In genomic region chr5:32594358-32594757, GRCm38 (mm10) we compare ENCODE assay signal across 11 mouse cellular contexts. TPM values are rescaled to one million over a fixed set of nuclear protein-coding genes. Genes with fewer than 3 reads are reported as not detected.
DNase-seq lines count a peak whose midpoint lies in the region; ATAC-seq and TF ChIP-seq lines count a peak whose summit lies in the region.
"Had no signal": no experiment of that assay in that cellular context is flagged by ENCODE, and none has a peak within 500 bp of the region (broad histone marks: within the 10 kb centered on the region; RNA-seq: fewer than 3 reads in every experiment).

No protein-coding gene starts in this region.

- no peak overlapping the region for H3K27ac ChIP-seq in lung, embryonic 14.5 days (ENCODE audit: low read depth)
- H3K27ac ChIP-seq in lung, embryonic 15.5 days: peak overlapping the region; percentile 45
- H3K27ac ChIP-seq in stomach, postnatal 0 days (replicated peaks): no peak overlapping the region
- H3K27ac ChIP-seq: forebrain, embryonic 15.5 days; hindbrain, embryonic 15.5 days; liver, embryonic 13.5 days had no signal

- H3K4me2 ChIP-seq in lung, embryonic 14.5 days: no peak overlapping the region
- no peak overlapping the region for H3K4me2 ChIP-seq in lung, embryonic 15.5 days
- no peak overlapping the region for H3K4me2 ChIP-seq in stomach, postnatal 0 days (replicated peaks; ENCODE audit: low read depth)
- H3K4me2 ChIP-seq: forebrain, embryonic 15.5 days; hindbrain, embryonic 15.5 days; liver, embryonic 13.5 days had no signal

- TF ChIP-seq POLR2A in lung, adult 2 months (IDR thresholded peaks at IDR 0.05; ENCODE audit: borderline replicate concordance, extremely low read depth, low read depth, low read length): no peak

- no peak for TF ChIP-seq CTCF in lung, embryonic 14.5 days (IDR thresholded peaks at IDR 0.05; ENCODE audit: low read depth)
- no peak for TF ChIP-seq CTCF in lung, adult 2 months (IDR thresholded peaks at IDR 0.05; ENCODE audit: insufficient read depth, low read length)
- TF ChIP-seq CTCF in stomach, postnatal 0 days (IDR thresholded peaks at IDR 0.05; ENCODE audit: low read depth): no peak

- peak; percentile 45 for DNase-seq in lung, embryonic 14.5 days
- DNase-seq in lung, adult 2 months: no peak
- peak; percentile 14 for DNase-seq in heart, postnatal 25 days (ENCODE audit: low spot score)
- DNase-seq in right cerebral cortex, postnatal 4 days: no peak
- no peak for DNase-seq in stomach, postnatal 0 days (ENCODE audit: low spot score)
- DNase-seq: layer of hippocampus, adult 9-11 months; liver, embryonic 13.5 days had no signal

- intact Hi-C loops in heart, postnatal 25 days (cut with DNase I): loop anchor here (1.0 to 5.0 kb wide), 2 partner anchors 17 to 48 kb away; partner anchors contain the start of gene Yes1

- ATAC-seq in lung, embryonic 14.5 days (ENCODE audit: insufficient read depth): no peak
- ATAC-seq in lung, embryonic 15.5 days (ENCODE audit: borderline replicate concordance, extremely low read depth, low FRiP score, low TSS enrichment): no peak
- no peak for ATAC-seq in cerebellum, adult (ENCODE audit: insufficient number of reproducible peaks, low FRiP score, low TSS enrichment)
- no peak for ATAC-seq in stomach, postnatal 0 days (ENCODE audit: low FRiP score, low TSS enrichment)
- ATAC-seq: forebrain, embryonic 15.5 days had no signal

- no peak overlapping the region for H3K9ac ChIP-seq in lung, embryonic 14.5 days
- no peak overlapping the region for H3K9ac ChIP-seq in lung, embryonic 15.5 days
- no peak overlapping the region for H3K9ac ChIP-seq in stomach, postnatal 0 days (ENCODE audit: low read length)
- H3K9ac ChIP-seq: forebrain, embryonic 15.5 days; hindbrain, embryonic 15.5 days; liver, embryonic 13.5 days had no signal

- no peak for TF ChIP-seq EP300 in stomach, postnatal 0 days (optimal IDR thresholded peaks at IDR 0.05)

- no peaks in the 10 kb centered on the region for H3K9me3 ChIP-seq in lung, embryonic 14.5 days (ENCODE audit: low read depth, low read length)
- H3K9me3 ChIP-seq in lung, embryonic 15.5 days: no peaks in the 10 kb centered on the region
- no peaks in the 10 kb centered on the region for H3K9me3 ChIP-seq in stomach, postnatal 0 days (ENCODE audit: control insufficient read depth, low read length)
- H3K9me3 ChIP-seq: forebrain, embryonic 15.5 days; hindbrain, embryonic 15.5 days; liver, embryonic 13.5 days had no signal

- no peaks in the 10 kb centered on the region for H3K4me1 ChIP-seq in lung, embryonic 14.5 days (ENCODE audit: insufficient read depth)
- H3K4me1 ChIP-seq in lung, adult 2 months (ENCODE audit: control insufficient read depth, insufficient read depth, low read length): no peaks in the 10 kb centered on the region
- no peaks in the 10 kb centered on the region for H3K4me1 ChIP-seq in lung, embryonic 15.5 days
- no peaks in the 10 kb centered on the region for H3K4me1 ChIP-seq in stomach, postnatal 0 days (replicated peaks; ENCODE audit: control insufficient read depth, insufficient read depth)
- H3K4me1 ChIP-seq: forebrain, embryonic 15.5 days; hindbrain, embryonic 15.5 days; liver, embryonic 13.5 days had no signal

- no peak overlapping the region for H3K4me3 ChIP-seq in lung, embryonic 14.5 days (ENCODE audit: low read depth, low read length)
- H3K4me3 ChIP-seq in lung, adult 2 months (replicated peaks; ENCODE audit: extremely low read depth, low read depth, low read length): no peak overlapping the region
- no peak overlapping the region for H3K4me3 ChIP-seq in lung, embryonic 15.5 days
- H3K4me3 ChIP-seq in stomach, postnatal 0 days (ENCODE audit: low read depth, low read length): no peak overlapping the region
- H3K4me3 ChIP-seq: forebrain, embryonic 15.5 days; hindbrain, embryonic 15.5 days; liver, embryonic 13.5 days had no signal

- no peaks in the 10 kb centered on the region for H3K27me3 ChIP-seq in lung, embryonic 14.5 days (ENCODE audit: insufficient read depth, low read length)
- H3K27me3 ChIP-seq in lung, embryonic 15.5 days: no peaks in the 10 kb centered on the region
- no peaks in the 10 kb centered on the region for H3K27me3 ChIP-seq in stomach, postnatal 0 days (ENCODE audit: control insufficient read depth, insufficient read depth, low read length)
- H3K27me3 ChIP-seq: forebrain, embryonic 15.5 days; hindbrain, embryonic 15.5 days; liver, embryonic 13.5 days had no signal

- H3K36me3 ChIP-seq in lung, embryonic 14.5 days (ENCODE audit: insufficient read depth): no peaks in the 10 kb centered on the region
- no peaks in the 10 kb centered on the region for H3K36me3 ChIP-seq in lung, embryonic 15.5 days
- H3K36me3 ChIP-seq in stomach, postnatal 0 days (ENCODE audit: control insufficient read depth, insufficient read depth, low read length): no peaks in the 10 kb centered on the region
- H3K36me3 ChIP-seq: forebrain, embryonic 15.5 days; hindbrain, embryonic 15.5 days; liver, embryonic 13.5 days had no signal

- WGBS in lung, embryonic 14.5 days: 50% methylated on average over 5 of the region's 5 CpGs
- WGBS in lung, adult 2 months: 24% methylated on average over 5 of the region's 5 CpGs
- whole genome bisulfite sequencing in lung, embryonic 15.5 days: 50% methylated on average over 5 of the region's 5 CpGs
- 61% methylated on average over 5 of the region's 5 CpGs for WGBS in stomach, postnatal 0 days

RNA-seq across cellular contexts. Expression of gene Yes1, which starts 16.6 kb away (rescaled TPM):
- polyA plus RNA-seq in lung, embryonic 14.5 days (2014; fragmentation: Nextera tagmentation; extraction: Ambion mirVana): 47.1 and 49.7 TPM in 2 replicates
- 3.6 and 4.6 TPM in 2 replicates for polyA plus RNA-seq in lung, adult 2 months (2012; rRNA removed)
- 10 to 100 TPM; 21.0 to 22.6 TPM for total RNA-seq in heart, postnatal 25 days (2021)
- 38.5 and 38.7 TPM in 2 replicates for polyA plus RNA-seq in lung, embryonic 15.5 days (2015; fragmentation: Nextera tagmentation; extraction: Ambion mirVana)
- 14.2 and 15.0 TPM in 2 replicates for polyA plus RNA-seq in stomach, postnatal 0 days (2015; fragmentation: Nextera tagmentation; extraction: Ambion mirVana)

Comparison
In these comparisons a context has a peak if more than half of its experiments do, and no peak if none do; other contexts are left out.
1. DNase-seq: peak in lung, embryonic 14.5 days (single experiment) and heart, postnatal 25 days (single experiment); none in lung, adult 2 months (single experiment), right cerebral cortex, postnatal 4 days (single experiment) and stomach, postnatal 0 days (single experiment).